Mouse (Mus musculus): ENCODE measurements around the gene Nudt22.

Gene Nudt22

GRCm38 (mm10) chr19:6987061-6987903 lies 8.6 kb downstream of the Nudt22 start, which contains the start of gene Vegfb:
Vegfb (minus strand) TSS chr19:6987651.
- ChIA-PET CTCF (interaction anchor here in 2 of 4 experiments (1.5 to 1.9 kb wide), 4 partner anchors 8 to 17 kb away, joined by 3 to 6 read pairs (median 4); partner anchors contain the start of genes Nudt22 (in 1 of the 2) and Trpt1 (in 1 of the 2)), POLR2A (interaction anchor here in 3 of 4 experiments (0.6 to 5.2 kb wide), 28 partner anchors 8 to 301 kb away, joined by 3 to 34 read pairs (median 4); partner anchors contain the start of genes Nudt22 (in 3 of the 3), Trpt1 (in 3 of the 3), Stip1 (in 2 of the 3) and Bad (in 1 of the 3))

- ChIA-PET POLR2A (interaction anchor here in 3 of 4 experiments (0.6 to 5.2 kb wide), 18 partner anchors 7 to 62 kb away, joined by 3 to 34 read pairs (median 6); partner anchors contain the start of genes Nudt22 (in 3 of the 3), Trpt1 (in 3 of the 3), Plcb3 (in 2 of the 3) and Stip1 (in 2 of the 3)), CTCF (interaction anchor here in 2 of 4 experiments (0.6 to 1.9 kb wide), 2 partner anchors 16 to 341 kb away, joined by 3 to 5 read pairs; no protein-coding TSS in a partner anchor)
Observed at GRCm38 (mm10) chr19:6985951-6986708, 9.8 kb downstream of the Nudt22 start.

GRCm38 (mm10) chr19:6985300-6985699 lies 10.6 kb downstream of the Nudt22 start:
- CTCF ChIA-PET, result interaction anchor here in 2 of 4 experiments (0.6 to 1.2 kb wide), 2 partner anchors 10 to 34 kb away, joined by 3 read pairs; no protein-coding TSS in a partner anchor
- POLR2A ChIA-PET, result interaction anchor here in 3 of 4 experiments (0.6 to 5.2 kb wide), 23 partner anchors 9 to 222 kb away, joined by 3 to 34 read pairs (median 4); partner anchors contain the start of genes Nudt22 (in 3 of the 3), Trpt1 (in 3 of the 3), Plcb3 (in 2 of the 3) and Esrra (in 1 of the 3)

- ChIA-PET CTCF (no interaction called here), POLR2A (interaction anchor here in 3 of 4 experiments (0.6 to 8.9 kb wide), 8 partner anchors 8 to 187 kb away, joined by 3 to 99 read pairs (median 4); partner anchors contain the start of genes Nudt22 (in 2 of the 3), Trpt1 (in 2 of the 3) and Plcb3 (in 1 of the 3))
Observed at GRCm38 (mm10) chr19:6983621-6984020, 12.3 kb downstream of the Nudt22 start.

- CTCF ChIA-PET, result interaction anchor here in 1 of 4 experiments (0.8 kb wide), 1 partner anchor 529 kb away, joined by 3 read pairs; no protein-coding TSS in a partner anchor
- POLR2A ChIA-PET, result interaction anchor here in 3 of 4 experiments (0.7 to 8.9 kb wide), 15 partner anchors 8 to 1873 kb away, joined by 3 to 99 read pairs (median 14); partner anchors contain the start of genes Nudt22 (in 3 of the 3), Trpt1 (in 3 of the 3), Dnajc4 (in 2 of the 3) and Stip1 (in 1 of the 3)
Observed at GRCm38 (mm10) chr19:6981465-6981864, 14.5 kb downstream of the Nudt22 start.

- CTCF ChIA-PET, result interaction anchor here in 3 of 4 experiments (0.7 to 2.9 kb wide), 33 partner anchors 7 to 552 kb away, joined by 3 to 89 read pairs (median 6); partner anchors contain the start of genes Bad (in 2 of the 3), Dnajc4 (in 2 of the 3), Nudt22 (in 2 of the 3) and Trpt1 (in 2 of the 3)
- POLR2A ChIA-PET, result interaction anchor here in 3 of 4 experiments (0.5 to 8.9 kb wide), 57 partner anchors 9 to 1743 kb away, joined by 3 to 99 read pairs (median 4); partner anchors contain the start of genes Bad (in 3 of the 3), Gpr137 (in 3 of the 3), Nudt22 (in 3 of the 3) and Trpt1 (in 3 of the 3)
Observed at GRCm38 (mm10) chr19:6980381-6981093, 15.4 kb downstream of the Nudt22 start, which contains the start of gene Fkbp2. Fkbp2 (minus strand) TSS chr19:6980501.

GRCm38 (mm10) chr19:6979486-6980380 lies 16.2 kb downstream of the Nudt22 start:
- CTCF ChIA-PET, result interaction anchor here (0.6 to 2.9 kb wide), 90 partner anchors 8 to 673 kb away, joined by 3 to 89 read pairs (median 4); partner anchors contain the start of genes Bad (in 3 of the 4), Dnajc4 (in 3 of the 4), Esrra (in 2 of the 4) and Gpr137 (in 2 of the 4)
- POLR2A ChIA-PET, result interaction anchor here (0.5 to 8.9 kb wide), 95 partner anchors 8 to 1743 kb away, joined by 3 to 99 read pairs (median 4); partner anchors contain the start of genes Bad (in 3 of the 4), Dnajc4 (in 3 of the 4), Gpr137 (in 3 of the 4) and Nudt22 (in 3 of the 4)

GRCm38 (mm10) chr19:6979001-6979479 lies 16.9 kb downstream of the Nudt22 start:
- POLR2A ChIA-PET, result interaction anchor here in 3 of 4 experiments (0.6 to 8.9 kb wide), 73 partner anchors 8 to 1744 kb away, joined by 3 to 99 read pairs (median 4); partner anchors contain the start of genes Bad (in 3 of the 3), Dnajc4 (in 3 of the 3), Nudt22 (in 3 of the 3) and Trpt1 (in 3 of the 3)
- CTCF ChIA-PET, result interaction anchor here (0.5 to 2.9 kb wide), 67 partner anchors 8 to 672 kb away, joined by 3 to 89 read pairs (median 4); partner anchors contain the start of genes Bad (in 3 of the 4), Dnajc4 (in 3 of the 4), Esrra (in 2 of the 4) and Gpr137 (in 2 of the 4)

- ChIA-PET CTCF (interaction anchor here (0.5 to 2.9 kb wide), 22 partner anchors 8 to 1915 kb away, joined by 3 to 89 read pairs (median 9); partner anchors contain the start of genes Dnajc4 (in 3 of the 4), Nudt22 (in 2 of the 4), Trpt1 (in 2 of the 4) and Catsperz (in 1 of the 4)), POLR2A (interaction anchor here in 3 of 4 experiments (0.7 to 8.9 kb wide), 25 partner anchors 8 to 287 kb away, joined by 3 to 99 read pairs (median 10); partner anchors contain the start of genes Bad (in 3 of the 3), Dnajc4 (in 2 of the 3), Gpr137 (in 2 of the 3) and Nudt22 (in 2 of the 3))
Observed at GRCm38 (mm10) chr19:6978639-6978974, 17.3 kb downstream of the Nudt22 start.

- CTCF ChIA-PET, result interaction anchor here (0.5 to 2.9 kb wide), 18 partner anchors 8 to 1916 kb away, joined by 3 to 89 read pairs (median 9); partner anchors contain the start of genes Nudt22 (in 2 of the 4), Trpt1 (in 2 of the 4), Catsperz (in 1 of the 4) and Dnajc4 (in 1 of the 4)
- POLR2A ChIA-PET, result interaction anchor here in 3 of 4 experiments (0.6 to 8.9 kb wide), 28 partner anchors 8 to 288 kb away, joined by 3 to 99 read pairs (median 12); partner anchors contain the start of genes Bad (in 3 of the 3), Dnajc4 (in 2 of the 3), Gpr137 (in 2 of the 3) and Nudt22 (in 2 of the 3)
Observed at GRCm38 (mm10) chr19:6977759-6978638, 17.9 kb downstream of the Nudt22 start.

- CTCF ChIA-PET, result interaction anchor here (0.5 to 1.1 kb wide), 10 partner anchors 9 to 207 kb away, joined by 3 to 9 read pairs (median 3); partner anchors contain the start of genes Dnajc4 (in 1 of the 4), Nudt22 (in 1 of the 4) and Trpt1 (in 1 of the 4)
- POLR2A ChIA-PET, result interaction anchor here (0.6 to 8.9 kb wide), 44 partner anchors 9 to 613 kb away, joined by 3 to 99 read pairs (median 4); partner anchors contain the start of genes Nudt22 (in 3 of the 4), Trpt1 (in 3 of the 4), Bad (in 2 of the 4) and Stip1 (in 2 of the 4)
Observed at GRCm38 (mm10) chr19:6975537-6976521, 20.1 kb downstream of the Nudt22 start, which contains the start of gene Plcb3. Plcb3 (minus strand) TSS chr19:6976470.
